Mouse (Mus musculus): ENCODE measurements around the gene Tbxa2r.

GRCm38 (mm10) chr10:81300352-81300907 lies 28.1 kb upstream of the Tbxa2r start:
- TF ChIP-seq CTCF (IDR thresholded peaks at IDR 0.05) (no peak), EP300 (IDR thresholded peaks at IDR 0.05) (no peak)
